In genomic region chr9:7871316-7872043, GRCm38 (mm10) we compare ENCODE assay signal across 10 mouse cellular contexts. TPM values are rescaled to one million over a fixed set of nuclear protein-coding genes. Genes with fewer than 3 reads are reported as not detected.
DNase-seq lines count a peak whose midpoint lies in the region; ATAC-seq and TF ChIP-seq lines count a peak whose summit lies in the region.
"Had no signal": no experiment of that assay in that cellular context is flagged by ENCODE, and none has a peak within 500 bp of the region (broad histone marks: within the 10 kb centered on the region; RNA-seq: fewer than 3 reads in every experiment).

No protein-coding gene starts in this region.

- dilution Hi-C loops in CH12.LX (cut with MboI; ENCODE audit: extremely low pct_ligation_motif_present, extremely low pct_unique_long_range_greater_than_20kb, low sequenced_read_pairs) = no loop called here

- H3K9me3 ChIP-seq in heart, embryonic 12.5 days (replicated peaks) = no peaks in the 10 kb centered on the region; the same call in 1 of the 2 replicates
- peaks cover 39% of the 10 kb centered on the region for H3K9me3 ChIP-seq in CH12.LX (replicated peaks; ENCODE audit: low read length)
- no peaks in the 10 kb centered on the region for H3K9me3 ChIP-seq in heart, postnatal 0 days (replicated peaks; ENCODE audit: control insufficient read depth, low read length)
- H3K9me3 ChIP-seq: forebrain, embryonic 15.5 days; midbrain, embryonic 12.5 days had no signal

- intact Hi-C loops in heart, postnatal 25 days (cut with DNase I) = loop anchor here (5.0 kb wide), 1 partner anchor 34 kb away; the partner anchor contains the start of gene Birc2
- intact Hi-C loops in left cerebral cortex, postnatal 14 days (cut with DNase I) = no loop called here

- TF ChIP-seq CTCF in CH12.LX (conservative IDR thresholded peaks at IDR 0.05 in 1 of 2, IDR thresholded peaks at IDR 0.05 in 1 of 2; ENCODE audit: low read depth in 2 of 2, low read length in 2 of 2) = no peak
- TF ChIP-seq CTCF in heart, postnatal 0 days (IDR thresholded peaks at IDR 0.05; ENCODE audit: low read depth) = no peak

- peak overlapping the region; percentile 94; the same call in 1 of the 2 replicates for H3K4me2 ChIP-seq in heart, embryonic 12.5 days
- H3K4me2 ChIP-seq in CH12.LX (ENCODE audit: insufficient read depth, low read depth, poor library complexity, severe bottlenecking) = peak overlapping the region; percentile 85
- H3K4me2 ChIP-seq in heart, postnatal 0 days (ENCODE audit: low read depth, low read length) = peak overlapping the region; percentile 80; the same call in 1 of the 2 replicates

- no peak for TF ChIP-seq RAD21 in CH12.LX (IDR thresholded peaks at IDR 0.05; ENCODE audit: low read depth, low read length)

- ATAC-seq in heart, embryonic 12.5 days (ENCODE audit: insufficient number of reproducible peaks, low FRiP score) = no peak
- no peak for ATAC-seq in heart, postnatal 0 days (ENCODE audit: insufficient read depth, low read depth)

- 61% methylated on average over 4 of the region's 4 CpGs for WGBS in heart, embryonic 12.5 days
- whole genome bisulfite sequencing in heart, postnatal 0 days = 67% methylated on average over 4 of the region's 4 CpGs

- H3K27me3 ChIP-seq in heart, embryonic 12.5 days (replicated peaks) = no peaks in the 10 kb centered on the region
- H3K27me3 ChIP-seq in CH12.LX (replicated peaks) = no peaks in the 10 kb centered on the region
- H3K27me3 ChIP-seq in heart, postnatal 0 days (ENCODE audit: control insufficient read depth, insufficient read depth, low read length) = no peaks in the 10 kb centered on the region
- H3K27me3 ChIP-seq: forebrain, embryonic 15.5 days had no signal

- H3K36me3 ChIP-seq in heart, embryonic 12.5 days = peaks cover 8% of the 10 kb centered on the region; the same call in 1 of the 2 replicates
- peaks cover 30 to 42% of the 10 kb centered on the region in 2 experiments for H3K36me3 ChIP-seq in CH12.LX (replicated peaks in 1 of 2; ENCODE audit: control insufficient read depth in 1 of 2, insufficient read depth in 1 of 2, low read length in 1 of 2)
- no peaks in the 10 kb centered on the region; the same call in 1 of the 2 replicates for H3K36me3 ChIP-seq in heart, postnatal 0 days (replicated peaks; ENCODE audit: control insufficient read depth, insufficient read depth, low read length)
- H3K36me3 ChIP-seq: forebrain, embryonic 15.5 days; midbrain, embryonic 12.5 days had no signal

- H3K27ac ChIP-seq in heart, embryonic 12.5 days (ENCODE audit: poor library complexity, severe bottlenecking) = no peak overlapping the region
- H3K27ac ChIP-seq in CH12.LX (ENCODE audit: insufficient read depth, low read depth) = peak overlapping the region; percentile 89
- 0 out of 2 replicates have a peak overlapping the region, but pooled peaks have one; percentile 74 for H3K27ac ChIP-seq in heart, postnatal 0 days (ENCODE audit: low read depth)
- H3K27ac ChIP-seq: forebrain, embryonic 15.5 days; midbrain, embryonic 12.5 days had no signal

- peaks cover 38% of the 10 kb centered on the region for H3K79me2 ChIP-seq in CH12.LX (replicated peaks; ENCODE audit: control insufficient read depth, extremely low read depth, insufficient read depth, poor library complexity, severe bottlenecking)

- no peak overlapping the region for H3K9ac ChIP-seq in heart, embryonic 12.5 days
- peak overlapping the region; percentile 97 for H3K9ac ChIP-seq in CH12.LX (ENCODE audit: insufficient read depth, low read depth)
- H3K9ac ChIP-seq in heart, postnatal 0 days (replicated peaks; ENCODE audit: low read depth, low read length) = no peak overlapping the region

- 0 out of 2 replicates have a peak, but pooled peaks cover 4% of the 10 kb centered on the region for H3K4me1 ChIP-seq in heart, embryonic 12.5 days (replicated peaks)
- H3K4me1 ChIP-seq in CH12.LX (ENCODE audit: control insufficient read depth in 1 of 2, insufficient read depth in 2 of 2) = peaks cover 13 to 28% of the 10 kb centered on the region in 2 experiments; a peak in 3 of 4 replicates
- H3K4me1 ChIP-seq in heart, postnatal 0 days (ENCODE audit: control insufficient read depth, insufficient read depth) = no peaks in the 10 kb centered on the region

- no peak for TF ChIP-seq EP300 in CH12.LX (IDR thresholded peaks at IDR 0.05; ENCODE audit: low read length)
- no peak for TF ChIP-seq EP300 in heart, postnatal 0 days (IDR thresholded peaks at IDR 0.05; ENCODE audit: low read depth)

- H3K4me3 ChIP-seq in heart, embryonic 12.5 days = no peak overlapping the region
- H3K4me3 ChIP-seq in CH12.LX (replicated peaks in 1 of 3; ENCODE audit: low read depth in 2 of 3, low read length in 2 of 3, poor library complexity in 1 of 3) = peak overlapping the region; percentile 63 to 90 (median 65)
- H3K4me3 ChIP-seq in heart, postnatal 0 days (ENCODE audit: low read depth, low read length) = peak overlapping the region; percentile 55; the same call in 1 of the 2 replicates

- no peak for DNase-seq in heart, postnatal 25 days (ENCODE audit: low spot score)
- DNase-seq in CH12.LX (ENCODE audit: extremely low read depth) = peak; percentile 52
- DNase-seq in heart, postnatal 0 days (ENCODE audit: low spot score) = no peak
- peak; percentile 29 for DNase-seq in lung, postnatal 10 days
- no peak for DNase-seq in layer of hippocampus, adult 9-10 months (ENCODE audit: low spot score)
- DNase-seq in left cerebral cortex, postnatal 14 days (ENCODE audit: low spot score in 2 of 2) = no peak
- DNase-seq in cerebellum, adult 8-10 months = no peak

- TF ChIP-seq POLR2A in CH12.LX (IDR thresholded peaks at IDR 0.05; ENCODE audit: low read depth, low read length) = peak; percentile 43; the same call in 1 of the 2 replicates

- in situ Hi-C loops in CH12.LX (cut with MboI; ENCODE audit: low pct_ligation_motif_present, low pct_unique_long_range_greater_than_20kb, low sequenced_read_pairs) = loop anchor here (10.0 to 25.0 kb wide), 2 partner anchors 147 to 659 kb away; no protein-coding TSS in a partner anchor

TF ChIP-seq in CH12.LX, 34 proteins besides CTCF, POLR2A, EP300 and RAD21 (continues in another document):
- TF ChIP-seq ZKSCAN1 (IDR thresholded peaks at IDR 0.05; ENCODE audit: borderline replicate concordance, low read depth, low read length) (no peak), HCFC1 (IDR thresholded peaks at IDR 0.05; ENCODE audit: low read depth, low read length) (no peak), ZMIZ1 (IDR thresholded peaks at IDR 0.05; ENCODE audit: low read depth, low read length) (no peak), UBTF (IDR thresholded peaks at IDR 0.05; ENCODE audit: low read depth, low read length) (no peak), MAX (IDR thresholded peaks at IDR 0.05; ENCODE audit: low read length) (peak; percentile 62), JUND (conservative IDR thresholded peaks at IDR 0.05; ENCODE audit: low read depth, low read length) (no peak), KAT2A (IDR thresholded peaks at IDR 0.05; ENCODE audit: insufficient replicate concordance, low read length) (0 out of 2 replicates have a peak, but pooled peaks have one; percentile 18), E2F4 (IDR thresholded peaks at IDR 0.05; ENCODE audit: insufficient replicate concordance, low read depth, low read length) (no peak), BHLHE40 (IDR thresholded peaks at IDR 0.05; ENCODE audit: low read depth, low read length) (no peak; the same call in 1 of the 2 replicates), MAFK (IDR thresholded peaks at IDR 0.05; ENCODE audit: insufficient replicate concordance, low read length) (no peak), TBP (conservative IDR thresholded peaks at IDR 0.05; ENCODE audit: low read depth, low read length) (no peak), USF2 (conservative IDR thresholded peaks at IDR 0.05; ENCODE audit: low read depth, low read length) (no peak), CHD1 (IDR thresholded peaks at IDR 0.05; ENCODE audit: low read depth, low read length) (peak; percentile 33; the same call in 1 of the 2 replicates), USF1 (IDR thresholded peaks at IDR 0.05; ENCODE audit: low read depth, low read length) (no peak), IRF4 (IDR thresholded peaks at IDR 0.05; ENCODE audit: low read depth, low read length) (no peak; the same call in 1 of the 2 replicates), POLR2AphosphoS2 (IDR thresholded peaks at IDR 0.05; ENCODE audit: low read depth, low read length) (no peak), MEF2A (IDR thresholded peaks at IDR 0.05; ENCODE audit: borderline replicate concordance, low read depth, low read length) (0 out of 2 replicates have a peak, but pooled peaks have one; percentile 16), GABPA (IDR thresholded peaks at IDR 0.05; ENCODE audit: insufficient replicate concordance, low read depth, low read length) (no peak), MXI1 (IDR thresholded peaks at IDR 0.05; ENCODE audit: low read depth, low read length) (peak; percentile 55; the same call in 1 of the 2 replicates), SIN3A (IDR thresholded peaks at IDR 0.05; ENCODE audit: low read length) (peak; percentile 63), ELF1 (IDR thresholded peaks at IDR 0.05; ENCODE audit: low read depth, low read length) (no peak), NELFE (IDR thresholded peaks at IDR 0.05; ENCODE audit: low read depth, low read length) (no peak), ZNF384 (IDR thresholded peaks at IDR 0.05; ENCODE audit: low read depth, low read length) (no peak), SMC3 (IDR thresholded peaks at IDR 0.05; ENCODE audit: low read depth, low read length) (no peak), MAZ (IDR thresholded peaks at IDR 0.05; ENCODE audit: low read depth, low read length) (no peak)

RNA-seq across cellular contexts. Expression of gene Birc3, which starts 1.5 kb away (rescaled TPM):
- polyA plus RNA-seq in heart, embryonic 12.5 days (2016; fragmentation: Nextera tagmentation; extraction: Ambion mirVana) = 5.8 and 6.0 TPM in 2 replicates
- total RNA-seq in heart, postnatal 25 days (2021) = 1 to 10 TPM; 8.1 to 9.0 TPM
- 51.1 and 67.9 TPM in 2 replicates for total RNA-seq in CH12.LX (2012; rRNA removed)
- 75.6 and 80.0 TPM in 2 replicates for total RNA-seq in CH12.LX (2014; rRNA removed)
- 67.8 and 73.2 TPM in 2 replicates for polyA plus RNA-seq in CH12.LX (2012; ENCODE audit: insufficient read length, low read depth)
- 7.1 and 7.2 TPM in 2 replicates for total RNA-seq in heart, postnatal 0 days (2014; rRNA removed; ENCODE audit: low replicate concordance)
- 3.9 and 4.4 TPM in 2 replicates for polyA plus RNA-seq in heart, postnatal 0 days (2015; fragmentation: Nextera tagmentation; extraction: Ambion mirVana)
- total RNA-seq in left cerebral cortex, postnatal 14 days (2021) = 1 to 10 TPM in 1 of 2 experiments, under 1 TPM in 1; 0.93 to 5.5 TPM

RNA-seq across cellular contexts. Expression of gene Birc2, which starts 34.6 kb away (rescaled TPM):
- 26.0 and 28.2 TPM in 2 replicates for polyA plus RNA-seq in heart, embryonic 12.5 days (2016; fragmentation: Nextera tagmentation; extraction: Ambion mirVana)
- 10 to 100 TPM; 23.6 to 24.8 TPM for total RNA-seq in heart, postnatal 25 days (2021)
- total RNA-seq in CH12.LX (2012; rRNA removed) (59.6 and 94.7 TPM in 2 replicates), CH12.LX (2014; rRNA removed) (134 and 158 TPM in 2 replicates)
- polyA plus RNA-seq in CH12.LX (2012; ENCODE audit: insufficient read length, low read depth) = 41.3 and 43.4 TPM in 2 replicates
- 26.8 and 32.8 TPM in 2 replicates for total RNA-seq in heart, postnatal 0 days (2014; rRNA removed; ENCODE audit: low replicate concordance)
- polyA plus RNA-seq in heart, postnatal 0 days (2015; fragmentation: Nextera tagmentation; extraction: Ambion mirVana) = 21.3 and 23.0 TPM in 2 replicates
- total RNA-seq in left cerebral cortex, postnatal 14 days (2021) = 10 to 100 TPM; 31.1 to 34.3 TPM

Comparison
In these comparisons a context has a peak if more than half of its experiments do, and no peak if none do; other contexts are left out.
1. DNase-seq: peak in CH12.LX (single experiment) and lung, postnatal 10 days (single experiment); none in heart, postnatal 25 days (single experiment), heart, postnatal 0 days (single experiment), layer of hippocampus, adult 9-10 months (single experiment), left cerebral cortex, postnatal 14 days (0 of 2) and cerebellum, adult 8-10 months (single experiment).
2. Peak in every context shown above with its lines, with median percentiles within 50 percentile points of each other: H3K4me2 ChIP-seq.